Mouse (Mus musculus) urinary bladder, adult 18-20 months (tissue): ENCODE data around the gene Kars.

Experiments
- DNase-seq, 2 experiments: peaks; one replicate each; pipeline ENCODE4 v3.0.0; 2022; ENCODE audit warnings: low spot score in 2 of 2, mixed read lengths in 2 of 2

Gene Kars

GRCm38 (mm10) chr8:111943544-111943943 lies 67.6 kb downstream of the Kars start:
- no peak for DNase-seq
